Mouse (Mus musculus) macrophage (primary cell): ENCODE data around the gene Ghrh. TPM values are rescaled to one million over a fixed set of nuclear protein-coding genes. Genes with fewer than 3 reads are reported as not detected.

Experiments used
- H3K27ac ChIP-seq: fragments of 350-480 bp; formaldehyde crosslinking; 2 replicates; pipeline ENCODE4 v1.9.0; 2021
- H3K36me3 ChIP-seq: fragments of 350-480 bp; formaldehyde crosslinking; 2 replicates; pipeline ENCODE4 v1.9.0; 2021; ENCODE audit errors: inconsistent target
- H3K4me3 ChIP-seq: fragments of 350-480 bp; formaldehyde crosslinking; 2 replicates; pipeline ENCODE4 v1.9.0; 2021; ENCODE audit errors: inconsistent target
- H3K79me2 ChIP-seq: fragments of 350-480 bp; formaldehyde crosslinking; 2 replicates; pipeline ENCODE4 v1.9.0; 2021; ENCODE audit errors: inconsistent target
- WGBS: methylation state at CpG from one replicate; pipeline ENCODE4 v1.1.7; 2026; ENCODE audit warnings: inconsistent platforms; ENCODE audit not compliant: missing documents; 5-methylcytosine and 5-hydroxymethylcytosine counted together
- polyA plus RNA-seq: library from polyadenylated mRNA; stranded (reverse); fragments of 250-400 nt; gene quantifications from 3 replicates; pipeline ENCODE4 v1.2.4, GENCODE M21; 2018; ENCODE audit warnings: inconsistent platforms

Ghrh gene
- polyA plus RNA-seq, 1 experiment from 2014 or later, result not detected

GRCm38 (mm10) chr2:157308273-157308917, 38.9 kb downstream of the Ghrh start:
- H3K36me3 ChIP-seq, result peaks cover 79% of the 10 kb centered on the region
- H3K4me3 ChIP-seq, result no peak overlapping the region
- no peaks in the 10 kb centered on the region for H3K79me2 ChIP-seq
- WGBS, result 84% methylated on average over 2 of the region's 2 CpGs
- no peak overlapping the region for H3K27ac ChIP-seq

GRCm38 (mm10) chr2:157307715-157308265, 39.5 kb downstream of the Ghrh start:
- H3K4me3 ChIP-seq, result no peak overlapping the region
- H3K79me2 ChIP-seq, result no peaks in the 10 kb centered on the region
- H3K27ac ChIP-seq, result no peak overlapping the region
- peaks cover 79% of the 10 kb centered on the region for H3K36me3 ChIP-seq
- 96% methylated on average over 4 of the region's 4 CpGs for WGBS

GRCm38 (mm10) chr2:157306091-157307032, 40.9 kb downstream of the Ghrh start:
- WGBS, result 94% methylated on average over 7 of the region's 7 CpGs
- H3K79me2 ChIP-seq, result no peaks in the 10 kb centered on the region
- H3K4me3 ChIP-seq, result no peak overlapping the region
- H3K27ac ChIP-seq, result no peak overlapping the region
- peaks cover 77% of the 10 kb centered on the region for H3K36me3 ChIP-seq

- Histone ChIP-seq H3K4me3 (no peak overlapping the region), H3K36me3 (peaks cover 81% of the 10 kb centered on the region), H3K79me2 (no peaks in the 10 kb centered on the region), H3K27ac (no peak overlapping the region)
- WGBS, result 92% methylated on average over 9 of the region's 9 CpGs
Observed at GRCm38 (mm10) chr2:157303096-157303495, 44.2 kb downstream of the Ghrh start.

GRCm38 (mm10) chr2:157300051-157300450, 47.3 kb downstream of the Ghrh start:
- Histone ChIP-seq H3K36me3 (peaks cover 87% of the 10 kb centered on the region), H3K27ac (no peak overlapping the region), H3K79me2 (no peaks in the 10 kb centered on the region), H3K4me3 (no peak overlapping the region)
- 89% methylated on average over 6 of the region's 6 CpGs for WGBS

GRCm38 (mm10) chr2:157296105-157296689, 51.1 kb downstream of the Ghrh start:
- whole genome bisulfite sequencing, result 91% methylated on average over 7 of the region's 7 CpGs
- no peak overlapping the region for H3K4me3 ChIP-seq
- H3K36me3 ChIP-seq, result peaks cover 78% of the 10 kb centered on the region
- H3K79me2 ChIP-seq, result no peaks in the 10 kb centered on the region
- H3K27ac ChIP-seq, result no peak overlapping the region

- peaks cover 18% of the 10 kb centered on the region; the same call in 1 of the 2 replicates for H3K79me2 ChIP-seq
- WGBS, result 0% methylated on average over 1 of the region's 2 CpGs
- H3K27ac ChIP-seq, result no peak overlapping the region
- H3K36me3 ChIP-seq, result peaks cover 72% of the 10 kb centered on the region
- H3K4me3 ChIP-seq, result no peak overlapping the region
Observed at GRCm38 (mm10) chr2:157292093-157292492, 55.2 kb downstream of the Ghrh start.

GRCm38 (mm10) chr2:157288996-157289395, 58.3 kb downstream of the Ghrh start:
- Histone ChIP-seq H3K27ac (no peak overlapping the region), H3K79me2 (peaks cover 30% of the 10 kb centered on the region; the same call in 1 of the 2 replicates), H3K4me3 (no peak overlapping the region), H3K36me3 (peaks cover 43% of the 10 kb centered on the region)
- WGBS, result 88% methylated on average over 5 of the region's 5 CpGs

- H3K36me3 ChIP-seq, result peaks cover 41% of the 10 kb centered on the region
- 15% methylated on average over 3 of the region's 3 CpGs for WGBS
- H3K79me2 ChIP-seq, result peaks cover 45% of the 10 kb centered on the region
- no peak overlapping the region for H3K27ac ChIP-seq
- H3K4me3 ChIP-seq, result no peak overlapping the region
Observed at GRCm38 (mm10) chr2:157287542-157287941, 59.8 kb downstream of the Ghrh start.

- H3K36me3 ChIP-seq, result peaks cover 9% of the 10 kb centered on the region; the same call in 1 of the 2 replicates
Observed at GRCm38 (mm10) chr2:157283321-157283720, 64.0 kb downstream of the Ghrh start.

More at GRCm38 (mm10) chr2:157283321-157283720, 64.0 kb downstream of the Ghrh start:
- H3K79me2 ChIP-seq, result peaks cover 69% of the 10 kb centered on the region
- no peak overlapping the region for H3K4me3 ChIP-seq
- H3K27ac ChIP-seq, result no peak overlapping the region
- 90% methylated on average over 6 of the region's 6 CpGs for WGBS

Other genes starting within 250 kb of the Ghrh start
- 206 to 608 TPM (median 460 TPM) in 3 replicates for gene Samhd1, start 212.2 kb downstream of the Ghrh start, polyA plus RNA-seq
- gene Rbl1, start 143.0 kb downstream of the Ghrh start, polyA plus RNA-seq, result 10.6 to 26.0 TPM (median 16.2 TPM) in 3 replicates
- 178 to 217 TPM (median 184 TPM) in 3 replicates for gene Rpn2, start 68.5 kb downstream of the Ghrh start, polyA plus RNA-seq
- 0.15 to 0.18 TPM in 2 of 3 replicates, not detected in the other for gene Mroh8, start 68.0 kb downstream of the Ghrh start, polyA plus RNA-seq
- 36.1 to 57.8 TPM (median 47.9 TPM) in 3 replicates for gene Manbal, start 20.1 kb upstream of the Ghrh start, polyA plus RNA-seq
- 1.8 to 3.1 TPM (median 2.2 TPM) in 3 replicates for gene Src, start 70.9 kb upstream of the Ghrh start, polyA plus RNA-seq
- gene Nnat, start 212.6 kb upstream of the Ghrh start, polyA plus RNA-seq, result not detected in 3 replicates
- gene Blcap, start 223.8 kb upstream of the Ghrh start, polyA plus RNA-seq, result 26.4 to 34.7 TPM (median 28.0 TPM) in 3 replicates